Mouse (Mus musculus): ENCODE results near the gene Hoxb4. TPM values are rescaled to one million over a fixed set of nuclear protein-coding genes. Genes with fewer than 3 reads are reported as not detected.

Hoxb4 gene
- polyA plus RNA-seq, 1 experiment from 2014 or later: 3.8 TPM

GRCm38 (mm10) chr11:96316696-96317607 lies 1.1 kb upstream of the Hoxb4 start:
- Histone ChIP-seq H3K36me3 (ENCODE audit: insufficient read depth) (peaks cover 9% of the 10 kb centered on the region; the same call in 1 of the 2 replicates), H3K27ac (ENCODE audit: low read depth) (peak overlapping the region; percentile 100), H3K4me3 (ENCODE audit: low read depth, low read length) (peak overlapping the region; percentile 72), H3K4me2 (peak overlapping the region; percentile 84), H3K9me3 (ENCODE audit: low read depth, low read length) (no peaks in the 10 kb centered on the region), H3K27me3 (ENCODE audit: insufficient read depth, low read length) (peaks cover 25% of the 10 kb centered on the region), H3K4me1 (ENCODE audit: insufficient read depth) (0 out of 2 replicates have a peak, but pooled peaks cover 2% of the 10 kb centered on the region), H3K9ac (peak overlapping the region; percentile 99)
- DNase-seq (peak; percentile 80), ATAC-seq (ENCODE audit: insufficient read depth) (no peak)
- WGBS: 9% methylated on average over 18 of the region's 18 CpGs
- no peak for TF ChIP-seq CTCF (IDR thresholded peaks at IDR 0.05; ENCODE audit: low read depth)

GRCm38 (mm10) chr11:96318368-96319070 lies 452 bp downstream of the Hoxb4 start:
- H3K9ac ChIP-seq: peak overlapping the region; percentile 99
- peaks cover 15% of the 10 kb centered on the region for H3K27me3 ChIP-seq (ENCODE audit: insufficient read depth, low read length)
- 0 out of 2 replicates have a peak, but pooled peaks cover 2% of the 10 kb centered on the region for H3K4me1 ChIP-seq (ENCODE audit: insufficient read depth)

GRCm38 (mm10) chr11:96319071-96319902 lies 1.2 kb downstream of the Hoxb4 start:
- Histone ChIP-seq H3K36me3 (ENCODE audit: insufficient read depth) (peaks cover 12% of the 10 kb centered on the region; the same call in 1 of the 2 replicates), H3K9me3 (ENCODE audit: low read depth, low read length) (no peaks in the 10 kb centered on the region), H3K4me3 (ENCODE audit: low read depth, low read length) (peak overlapping the region; percentile 72), H3K4me2 (peak overlapping the region; percentile 84), H3K4me1 (ENCODE audit: insufficient read depth) (no peaks in the 10 kb centered on the region; the same call in 1 of the 2 replicates), H3K9ac (peak overlapping the region; percentile 99), H3K27me3 (ENCODE audit: insufficient read depth, low read length) (peaks cover 13% of the 10 kb centered on the region), H3K27ac (ENCODE audit: low read depth) (peak overlapping the region; percentile 100)
- under 1% methylated on average over 34 of the region's 34 CpGs for WGBS
- ATAC-seq (ENCODE audit: insufficient read depth): peak; percentile 41
- DNase-seq: peak; percentile 90
- TF ChIP-seq CTCF (IDR thresholded peaks at IDR 0.05; ENCODE audit: low read depth): no peak

More at GRCm38 (mm10) chr11:96318368-96319070, 452 bp downstream of the Hoxb4 start:
- Histone ChIP-seq H3K9me3 (ENCODE audit: low read depth, low read length) (no peaks in the 10 kb centered on the region), H3K27ac (ENCODE audit: low read depth) (peak overlapping the region; percentile 100), H3K36me3 (ENCODE audit: insufficient read depth) (peaks cover 12% of the 10 kb centered on the region; the same call in 1 of the 2 replicates), H3K4me2 (peak overlapping the region; percentile 84), H3K4me3 (ENCODE audit: low read depth, low read length) (peak overlapping the region; percentile 72)
- peak; percentile 85 for ATAC-seq (ENCODE audit: insufficient read depth)
- peak; percentile 95 for DNase-seq
- WGBS: under 1% methylated on average over 39 of the region's 45 CpGs
- TF ChIP-seq CTCF (IDR thresholded peaks at IDR 0.05; ENCODE audit: low read depth): no peak

- H3K9ac ChIP-seq: peak overlapping the region; percentile 99
- ATAC-seq (ENCODE audit: insufficient read depth) (peak; percentile 2; the same call in 1 of the 2 replicates), DNase-seq (no peak)
- peak overlapping the region; percentile 100 for H3K27ac ChIP-seq (ENCODE audit: low read depth)
- peaks cover 13% of the 10 kb centered on the region for H3K27me3 ChIP-seq (ENCODE audit: insufficient read depth, low read length)
- under 1% methylated on average over 29 of the region's 29 CpGs for WGBS
- no peaks in the 10 kb centered on the region for H3K9me3 ChIP-seq (ENCODE audit: low read depth, low read length)
- H3K36me3 ChIP-seq (ENCODE audit: insufficient read depth): peaks cover 12% of the 10 kb centered on the region; the same call in 1 of the 2 replicates
- TF ChIP-seq CTCF (IDR thresholded peaks at IDR 0.05; ENCODE audit: low read depth): no peak
- peak overlapping the region; percentile 72 for H3K4me3 ChIP-seq (ENCODE audit: low read depth, low read length)
- H3K4me1 ChIP-seq (ENCODE audit: insufficient read depth): no peaks in the 10 kb centered on the region; the same call in 1 of the 2 replicates
- H3K4me2 ChIP-seq: peak overlapping the region; percentile 84
These were observed 1.8 kb downstream of the Hoxb4 start for GRCm38 (mm10) chr11:96319910-96320309.

- 2% methylated on average over 17 of the region's 17 CpGs for WGBS
- peak overlapping the region; percentile 84 for H3K4me2 ChIP-seq
- no peaks in the 10 kb centered on the region for H3K9me3 ChIP-seq (ENCODE audit: low read depth, low read length)
- ATAC-seq (ENCODE audit: insufficient read depth) (no peak), DNase-seq (no peak)
- peak overlapping the region; percentile 100 for H3K27ac ChIP-seq (ENCODE audit: low read depth)
- peaks cover 12% of the 10 kb centered on the region; the same call in 1 of the 2 replicates for H3K36me3 ChIP-seq (ENCODE audit: insufficient read depth)
- TF ChIP-seq CTCF (IDR thresholded peaks at IDR 0.05; ENCODE audit: low read depth): no peak
- H3K9ac ChIP-seq: peak overlapping the region; percentile 99
- H3K27me3 ChIP-seq (ENCODE audit: insufficient read depth, low read length): peaks cover 14% of the 10 kb centered on the region
- H3K4me1 ChIP-seq (ENCODE audit: insufficient read depth): no peaks in the 10 kb centered on the region; the same call in 1 of the 2 replicates
- peak overlapping the region; percentile 72 for H3K4me3 ChIP-seq (ENCODE audit: low read depth, low read length)
These were observed 2.6 kb downstream of the Hoxb4 start for GRCm38 (mm10) chr11:96320688-96321087.

GRCm38 (mm10) chr11:96321846-96322245 lies 3.8 kb downstream of the Hoxb4 start:
- TF ChIP-seq CTCF (IDR thresholded peaks at IDR 0.05; ENCODE audit: low read depth): no peak
- no peak for ATAC-seq (ENCODE audit: insufficient read depth)
- H3K4me1 ChIP-seq (ENCODE audit: insufficient read depth): no peaks in the 10 kb centered on the region; the same call in 1 of the 2 replicates
- DNase-seq: no peak
- peak overlapping the region; percentile 72 for H3K4me3 ChIP-seq (ENCODE audit: low read depth, low read length)
- peaks cover 12% of the 10 kb centered on the region; the same call in 1 of the 2 replicates for H3K36me3 ChIP-seq (ENCODE audit: insufficient read depth)
- no peaks in the 10 kb centered on the region for H3K9me3 ChIP-seq (ENCODE audit: low read depth, low read length)
- H3K27me3 ChIP-seq (ENCODE audit: insufficient read depth, low read length): peaks cover 16% of the 10 kb centered on the region; the same call in 1 of the 2 replicates
- 14% methylated on average over 5 of the region's 5 CpGs for WGBS
- peak overlapping the region; percentile 100 for H3K27ac ChIP-seq (ENCODE audit: low read depth)
- H3K4me2 ChIP-seq: peak overlapping the region; percentile 84
- peak overlapping the region; percentile 99 for H3K9ac ChIP-seq
